Mouse (Mus musculus) olfactory bulb, adult 2 months (tissue): ENCODE results near the gene Casp12. TPM values are rescaled to one million over a fixed set of nuclear protein-coding genes. Genes with fewer than 3 reads are reported as not detected.

ENCODE experiments used
- H3K27ac ChIP-seq: fragments of 200-500 bp; 2 replicates; pipeline ENCODE4 v1.5.1; 2012; ENCODE audit warnings: low read depth, low read length; ENCODE audit not compliant: insufficient read depth
- H3K4me1 ChIP-seq: fragments of 200-500 bp; 2 replicates; pipeline ENCODE4 v1.6.1; 2012; ENCODE audit warnings: low read length; ENCODE audit not compliant: control insufficient read depth, insufficient read depth
- H3K4me3 ChIP-seq: fragments of 200-500 bp; 2 replicates; pipeline ENCODE4 v1.5.1; 2012; ENCODE audit warnings: mild to moderate bottlenecking, low read depth, low read length, moderate library complexity; ENCODE audit not compliant: insufficient read depth
- CTCF ChIP-seq: fragments of 200-500 bp; IDR thresholded peaks from 2 replicates; pipeline ENCODE4 v1.5.1; 2012; ENCODE audit warnings: low read depth, mild to moderate bottlenecking, low read length, moderate library complexity; ENCODE audit not compliant: insufficient read depth
- POLR2A ChIP-seq: fragments of 200-500 bp; IDR thresholded peaks from 2 replicates; pipeline ENCODE4 v1.6.1; 2012; ENCODE audit warnings: mild to moderate bottlenecking, low read depth, low read length, moderate library complexity; ENCODE audit not compliant: insufficient read depth
- WGBS: fragments of 180-500 bp; shearing (Covaris S2); methylation state at CpG from one replicate; pipeline ENCODE4 v1.1.7; 2018; 5-methylcytosine and 5-hydroxymethylcytosine counted together
- polyA plus RNA-seq: library from polyadenylated mRNA; stranded (reverse); fragments of >200 nt; gene quantifications from 2 replicates; pipeline ENCODE4 v1.2.4, GENCODE M21; 2012; ENCODE audit warnings: low replicate concordance; ENCODE audit not compliant: missing spikeins, insufficient read depth, insufficient read length

The Casp12 gene
- polyA plus RNA-seq: not detected in 2 replicates

- H3K27ac ChIP-seq: no peak within 1 kb of the TSS
- 61% methylated on average over 4 of the region's 4 CpGs for WGBS
- no peak within 1 kb of the TSS for H3K4me3 ChIP-seq
- TF ChIP-seq CTCF (no peak), POLR2A (no peak)
- H3K4me1 ChIP-seq: no peaks in the 10 kb centered on the region
Measured at GRCm38 (mm10) chr9:5345291-5345898, at the start of gene Casp12. TSS of gene Casp12 (plus strand) at chr9:5345430.

- no peak overlapping the region for H3K4me3 ChIP-seq
- H3K27ac ChIP-seq: no peak overlapping the region
- WGBS: 89% methylated on average over 2 of the region's 2 CpGs
- TF ChIP-seq POLR2A: no peak
- TF ChIP-seq CTCF: no peak
- H3K4me1 ChIP-seq: peaks cover 2% of the 10 kb centered on the region; the same call in 1 of the 2 replicates
Measured at GRCm38 (mm10) chr9:5296354-5297237, 48.6 kb upstream of the Casp12 start.

GRCm38 (mm10) chr9:5298329-5299131 lies 46.7 kb upstream of the Casp12 start, which contains the start of gene Casp1:
TSS of gene Casp1 (plus strand) at chr9:5298517.
- no peak within 1 kb of the TSS for H3K4me3 ChIP-seq
- H3K4me1 ChIP-seq: peaks cover 2% of the 10 kb centered on the region; the same call in 1 of the 2 replicates
- WGBS: 13% methylated on average over 11 of the region's 11 CpGs
- no peak within 1 kb of the TSS for H3K27ac ChIP-seq
- no peak for TF ChIP-seq CTCF
- TF ChIP-seq POLR2A: no peak

- WGBS: 66% methylated on average over 2 of the region's 2 CpGs
- TF ChIP-seq POLR2A: no peak
- TF ChIP-seq CTCF: no peak
- no peak overlapping the region for H3K4me3 ChIP-seq
- peaks cover 2% of the 10 kb centered on the region; the same call in 1 of the 2 replicates for H3K4me1 ChIP-seq
- no peak overlapping the region for H3K27ac ChIP-seq
Measured at GRCm38 (mm10) chr9:5299132-5299381, 46.2 kb upstream of the Casp12 start.

- Histone ChIP-seq H3K4me1 (no peaks in the 10 kb centered on the region), H3K27ac (no peak within 1 kb of the TSS), H3K4me3 (no peak within 1 kb of the TSS)
- WGBS: 68% methylated on average over 5 of the region's 5 CpGs
- TF ChIP-seq POLR2A: no peak
- TF ChIP-seq CTCF: no peak
Measured at GRCm38 (mm10) chr9:5308561-5308960, 36.7 kb upstream of the Casp12 start, which contains the start of gene Casp4. TSS of gene Casp4 (plus strand) at chr9:5308828.

GRCm38 (mm10) chr9:5310112-5310511 lies 35.1 kb upstream of the Casp12 start:
- Histone ChIP-seq H3K4me1 (no peaks in the 10 kb centered on the region), H3K27ac (no peak overlapping the region), H3K4me3 (no peak overlapping the region)
- TF ChIP-seq CTCF (no peak), POLR2A (no peak)

- H3K4me1 ChIP-seq: no peaks in the 10 kb centered on the region
- WGBS: 57% methylated on average over 4 of the region's 4 CpGs
- no peak overlapping the region for H3K27ac ChIP-seq
- TF ChIP-seq CTCF (no peak), POLR2A (no peak)
- no peak overlapping the region for H3K4me3 ChIP-seq
Measured at GRCm38 (mm10) chr9:5311435-5311834, 33.8 kb upstream of the Casp12 start.

- no peaks in the 10 kb centered on the region for H3K4me1 ChIP-seq
- WGBS: 74% methylated on average over 3 of the region's 3 CpGs
- no peak overlapping the region for H3K4me3 ChIP-seq
- TF ChIP-seq POLR2A: no peak
- no peak for TF ChIP-seq CTCF
- no peak overlapping the region for H3K27ac ChIP-seq
Measured at GRCm38 (mm10) chr9:5328204-5328603, 17.0 kb upstream of the Casp12 start.
